Mouse (Mus musculus): ENCODE results near the gene Ddn. TPM values are rescaled to one million over a fixed set of nuclear protein-coding genes. Genes with fewer than 3 reads are reported as not detected.

The Ddn gene
- polyA plus RNA-seq, 1 experiment from 2014 or later = 0.07 TPM

GRCm38 (mm10) chr15:98839671-98840585, 30.6 kb upstream of the Ddn start:
- TF ChIP-seq CTCF (IDR thresholded peaks at IDR 0.05; ENCODE audit: low read depth) = no peak
- ATAC-seq = no peak
- Histone ChIP-seq H3K9me3 (ENCODE audit: control insufficient read depth) (no peaks in the 10 kb centered on the region), H3K36me3 (ENCODE audit: control insufficient read depth, insufficient read depth) (peaks cover 99% of the 10 kb centered on the region), H3K27ac (ENCODE audit: low read depth, low read length) (no peak overlapping the region), H3K27me3 (replicated peaks; ENCODE audit: control insufficient read depth, insufficient read depth, low read length) (no peaks in the 10 kb centered on the region), H3K4me3 (ENCODE audit: low read depth, low read length) (no peak overlapping the region), H3K4me1 (replicated peaks; ENCODE audit: control insufficient read depth, insufficient read depth, low read length) (no peaks in the 10 kb centered on the region), H3K4me2 (replicated peaks; ENCODE audit: low read depth) (no peak overlapping the region), H3K9ac (ENCODE audit: low read depth, low read length) (no peak overlapping the region)
- WGBS = 90% methylated on average over 30 of the region's 30 CpGs

- Histone ChIP-seq H3K4me2 (replicated peaks; ENCODE audit: low read depth) (no peak overlapping the region), H3K36me3 (ENCODE audit: control insufficient read depth, insufficient read depth) (peaks cover 99% of the 10 kb centered on the region), H3K27ac (ENCODE audit: low read depth, low read length) (no peak overlapping the region), H3K4me3 (ENCODE audit: low read depth, low read length) (no peak overlapping the region), H3K9me3 (ENCODE audit: control insufficient read depth) (no peaks in the 10 kb centered on the region), H3K27me3 (replicated peaks; ENCODE audit: control insufficient read depth, insufficient read depth, low read length) (no peaks in the 10 kb centered on the region), H3K9ac (ENCODE audit: low read depth, low read length) (no peak overlapping the region), H3K4me1 (replicated peaks; ENCODE audit: control insufficient read depth, insufficient read depth, low read length) (no peaks in the 10 kb centered on the region)
- 96% methylated on average over 14 of the region's 14 CpGs for WGBS
- no peak for ATAC-seq
- no peak for TF ChIP-seq CTCF (IDR thresholded peaks at IDR 0.05; ENCODE audit: low read depth)
Measured at GRCm38 (mm10) chr15:98839161-98839560, 29.9 kb upstream of the Ddn start.

- Histone ChIP-seq H3K27me3 (replicated peaks; ENCODE audit: control insufficient read depth, insufficient read depth, low read length) (no peaks in the 10 kb centered on the region), H3K4me1 (replicated peaks; ENCODE audit: control insufficient read depth, insufficient read depth, low read length) (no peaks in the 10 kb centered on the region), H3K9ac (ENCODE audit: low read depth, low read length) (no peak overlapping the region), H3K36me3 (ENCODE audit: control insufficient read depth, insufficient read depth) (peaks cover 98% of the 10 kb centered on the region), H3K4me2 (replicated peaks; ENCODE audit: low read depth) (no peak overlapping the region), H3K27ac (ENCODE audit: low read depth, low read length) (no peak overlapping the region), H3K9me3 (ENCODE audit: control insufficient read depth) (no peaks in the 10 kb centered on the region), H3K4me3 (ENCODE audit: low read depth, low read length) (no peak overlapping the region)
- 74% methylated on average over 4 of the region's 4 CpGs for WGBS
- ATAC-seq = no peak
- no peak for TF ChIP-seq CTCF (IDR thresholded peaks at IDR 0.05; ENCODE audit: low read depth)
Measured at GRCm38 (mm10) chr15:98837743-98838103, 28.4 kb upstream of the Ddn start.

- Histone ChIP-seq H3K36me3 (ENCODE audit: control insufficient read depth, insufficient read depth) (peaks cover 95% of the 10 kb centered on the region), H3K4me3 (ENCODE audit: low read depth, low read length) (no peak overlapping the region), H3K9ac (ENCODE audit: low read depth, low read length) (no peak overlapping the region), H3K27ac (ENCODE audit: low read depth, low read length) (no peak overlapping the region), H3K9me3 (ENCODE audit: control insufficient read depth) (no peaks in the 10 kb centered on the region), H3K4me1 (replicated peaks; ENCODE audit: control insufficient read depth, insufficient read depth, low read length) (no peaks in the 10 kb centered on the region), H3K4me2 (replicated peaks; ENCODE audit: low read depth) (no peak overlapping the region), H3K27me3 (replicated peaks; ENCODE audit: control insufficient read depth, insufficient read depth, low read length) (no peaks in the 10 kb centered on the region)
- no peak for ATAC-seq
- WGBS = 92% methylated on average over 21 of the region's 21 CpGs
- TF ChIP-seq CTCF (IDR thresholded peaks at IDR 0.05; ENCODE audit: low read depth) = no peak
Measured at GRCm38 (mm10) chr15:98837006-98837742, 27.9 kb upstream of the Ddn start.

- Histone ChIP-seq H3K36me3 (ENCODE audit: control insufficient read depth, insufficient read depth) (peaks cover 76% of the 10 kb centered on the region), H3K27me3 (replicated peaks; ENCODE audit: control insufficient read depth, insufficient read depth, low read length) (no peaks in the 10 kb centered on the region), H3K4me2 (replicated peaks; ENCODE audit: low read depth) (no peak overlapping the region), H3K9ac (ENCODE audit: low read depth, low read length) (no peak overlapping the region), H3K4me3 (ENCODE audit: low read depth, low read length) (no peak overlapping the region), H3K9me3 (ENCODE audit: control insufficient read depth) (no peaks in the 10 kb centered on the region), H3K27ac (ENCODE audit: low read depth, low read length) (no peak overlapping the region), H3K4me1 (replicated peaks; ENCODE audit: control insufficient read depth, insufficient read depth, low read length) (no peaks in the 10 kb centered on the region)
- TF ChIP-seq CTCF (IDR thresholded peaks at IDR 0.05; ENCODE audit: low read depth) = no peak
- WGBS = 93% methylated on average over 14 of the region's 14 CpGs
- no peak for ATAC-seq
Measured at GRCm38 (mm10) chr15:98835291-98835690, 26.0 kb upstream of the Ddn start.

GRCm38 (mm10) chr15:98834059-98834458, 24.8 kb upstream of the Ddn start:
- no peaks in the 10 kb centered on the region for H3K9me3 ChIP-seq (ENCODE audit: control insufficient read depth)
- H3K4me1 ChIP-seq (replicated peaks; ENCODE audit: control insufficient read depth, insufficient read depth, low read length) = no peaks in the 10 kb centered on the region
- peaks cover 64% of the 10 kb centered on the region for H3K36me3 ChIP-seq (ENCODE audit: control insufficient read depth, insufficient read depth)
- no peak for TF ChIP-seq CTCF (IDR thresholded peaks at IDR 0.05; ENCODE audit: low read depth)
- H3K9ac ChIP-seq (ENCODE audit: low read depth, low read length) = no peak overlapping the region
- H3K4me3 ChIP-seq (ENCODE audit: low read depth, low read length) = no peak overlapping the region
- no peak overlapping the region for H3K4me2 ChIP-seq (replicated peaks; ENCODE audit: low read depth)
- no peak overlapping the region; the same call in 1 of the 2 replicates for H3K27ac ChIP-seq (ENCODE audit: low read depth, low read length)
- no peak for ATAC-seq
- 87% methylated on average over 10 of the region's 13 CpGs for WGBS
- no peaks in the 10 kb centered on the region for H3K27me3 ChIP-seq (replicated peaks; ENCODE audit: control insufficient read depth, insufficient read depth, low read length)

All from intestine, postnatal 0 days (tissue).